Mouse (Mus musculus): Measurements from ENCODE around the gene Nectin2. TPM values are rescaled to one million over a fixed set of nuclear protein-coding genes. Genes with fewer than 3 reads are reported as not detected.
A peak's percentile ranks its signal among the peaks of the same experiment; 100 is the strongest.

Nectin2 gene
- polyA plus RNA-seq, 1 experiment from 2014 or later: 55.3 TPM

DNA sequence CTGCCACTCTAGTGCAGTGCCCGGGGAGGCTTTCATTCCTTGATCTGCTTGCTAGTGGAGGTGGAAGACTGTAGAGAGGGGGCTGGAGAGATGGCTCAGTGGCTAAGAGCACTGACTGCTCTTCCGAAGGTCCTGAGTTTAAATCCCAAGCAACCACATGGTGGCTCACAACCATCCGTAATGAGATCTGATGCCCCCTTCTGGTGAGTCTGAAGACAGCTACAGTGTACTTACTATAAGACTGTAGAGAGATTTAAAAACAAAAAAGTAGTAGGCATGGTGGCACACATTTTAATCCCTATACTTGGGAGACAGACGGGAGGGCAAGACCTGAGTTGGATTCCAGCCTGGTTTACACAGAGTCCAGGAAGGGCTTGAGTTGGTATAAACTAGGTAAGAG is 37.9 kb downstream of the Nectin2 start:
- H3K4me3 ChIP-seq (ENCODE audit: low read depth, low read length): no peak overlapping the region
- no peak overlapping the region for H3K9ac ChIP-seq (ENCODE audit: low read depth, low read length)
- 77% methylated on average over 4 of the region's 4 CpGs for WGBS
- ATAC-seq: no peak
- H3K4me2 ChIP-seq (ENCODE audit: low read length): no peak overlapping the region
- H3K27ac ChIP-seq (ENCODE audit: low read length): no peak overlapping the region
- no peaks in the 10 kb centered on the region for H3K27me3 ChIP-seq (ENCODE audit: control insufficient read depth, insufficient read depth, low read depth, low read length)
- H3K36me3 ChIP-seq (ENCODE audit: control insufficient read depth, insufficient read depth, low read length): peaks cover 32% of the 10 kb centered on the region
- no peaks in the 10 kb centered on the region for H3K9me3 ChIP-seq (replicated peaks; ENCODE audit: control insufficient read depth, low read length, poor library complexity, severe bottlenecking)
- peaks cover 19% of the 10 kb centered on the region for H3K4me1 ChIP-seq (ENCODE audit: control insufficient read depth, insufficient read depth, low read length)

DNA sequence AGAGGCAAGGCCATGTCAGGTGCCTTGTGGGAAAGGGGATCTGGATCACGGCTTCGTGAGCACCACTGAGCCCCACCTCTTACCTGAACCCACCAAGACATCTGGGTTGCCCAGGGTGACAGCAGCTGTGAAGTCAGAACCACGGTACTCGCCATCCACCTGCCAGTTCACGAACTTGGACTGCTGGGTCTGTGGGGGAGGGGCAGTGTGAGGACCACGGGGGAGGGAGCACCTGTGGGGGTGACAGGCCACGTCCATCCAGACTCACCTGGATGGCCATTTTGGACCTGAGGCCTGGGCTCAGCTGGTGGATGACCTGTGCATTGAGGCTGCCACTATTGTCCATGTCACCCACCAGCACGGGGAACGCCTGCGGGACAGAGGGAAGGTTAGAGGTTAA is 39.6 kb downstream of the Nectin2 start:
- Histone ChIP-seq H3K27ac (ENCODE audit: low read length) (no peak overlapping the region), H3K4me1 (ENCODE audit: control insufficient read depth, insufficient read depth, low read length) (peaks cover 13% of the 10 kb centered on the region), H3K4me2 (ENCODE audit: low read length) (no peak overlapping the region), H3K9ac (ENCODE audit: low read depth, low read length) (no peak overlapping the region), H3K4me3 (ENCODE audit: low read depth, low read length) (no peak overlapping the region), H3K36me3 (ENCODE audit: control insufficient read depth, insufficient read depth, low read length) (peaks cover 36% of the 10 kb centered on the region), H3K9me3 (replicated peaks; ENCODE audit: control insufficient read depth, low read length, poor library complexity, severe bottlenecking) (no peaks in the 10 kb centered on the region), H3K27me3 (ENCODE audit: control insufficient read depth, insufficient read depth, low read depth, low read length) (no peaks in the 10 kb centered on the region)
- 95% methylated on average over 10 of the region's 10 CpGs for WGBS
- ATAC-seq: no peak

DNA sequence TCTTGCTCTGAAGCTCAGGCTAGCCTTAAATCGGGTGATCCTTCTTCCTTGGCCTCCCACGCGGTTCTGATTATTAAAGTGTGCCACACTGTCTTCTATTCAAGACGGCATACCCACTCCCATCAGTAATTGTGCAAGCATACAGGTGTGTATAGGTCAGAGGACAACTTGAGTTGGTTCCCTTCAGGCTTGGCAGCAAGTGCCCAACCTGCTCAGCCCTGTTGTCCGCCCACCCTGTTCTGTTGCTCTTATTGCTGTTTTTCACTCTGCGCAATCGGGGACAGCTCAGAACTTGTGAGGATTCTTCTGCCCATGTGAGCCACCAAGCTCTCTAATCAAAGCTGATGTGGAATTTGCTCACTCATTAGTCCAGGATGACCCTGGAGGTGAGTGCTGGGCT is 45.0 kb downstream of the Nectin2 start:
- H3K36me3 ChIP-seq (ENCODE audit: control insufficient read depth, insufficient read depth, low read length): peaks cover 23% of the 10 kb centered on the region
- no peak overlapping the region for H3K4me3 ChIP-seq (ENCODE audit: low read depth, low read length)
- no peak overlapping the region for H3K9ac ChIP-seq (ENCODE audit: low read depth, low read length)
- no peaks in the 10 kb centered on the region for H3K9me3 ChIP-seq (replicated peaks; ENCODE audit: control insufficient read depth, low read length, poor library complexity, severe bottlenecking)
- ATAC-seq: no peak
- no peaks in the 10 kb centered on the region for H3K4me1 ChIP-seq (ENCODE audit: control insufficient read depth, insufficient read depth, low read length)
- H3K4me2 ChIP-seq (ENCODE audit: low read length): no peak overlapping the region
- no peaks in the 10 kb centered on the region for H3K27me3 ChIP-seq (ENCODE audit: control insufficient read depth, insufficient read depth, low read depth, low read length)
- WGBS: 97% methylated on average over 7 of the region's 7 CpGs
- no peak overlapping the region for H3K27ac ChIP-seq (ENCODE audit: low read length)

DNA sequence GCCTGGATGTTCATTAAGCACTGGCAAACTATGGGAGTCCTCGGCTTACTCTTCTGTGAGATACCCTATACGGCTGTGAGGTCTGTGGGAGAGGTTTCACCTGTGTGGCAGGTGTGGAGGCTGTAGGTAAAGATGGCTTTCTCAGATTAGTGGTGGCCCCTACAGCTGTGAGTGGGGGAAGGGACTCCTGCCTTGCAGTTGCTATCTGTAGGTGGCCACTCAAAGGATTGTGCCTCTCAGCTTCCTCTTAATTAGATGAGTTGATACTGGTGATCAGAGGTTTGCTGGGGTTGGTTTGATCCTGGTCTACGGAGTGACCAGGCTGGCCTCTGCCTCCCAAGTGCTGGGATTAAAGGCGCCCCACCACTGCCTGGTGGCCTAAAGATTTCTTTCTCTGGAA is 45.8 kb downstream of the Nectin2 start:
- ATAC-seq: no peak
- no peaks in the 10 kb centered on the region for H3K9me3 ChIP-seq (replicated peaks; ENCODE audit: control insufficient read depth, low read length, poor library complexity, severe bottlenecking)
- peaks cover under 1% of the 10 kb centered on the region; the same call in 1 of the 2 replicates for H3K4me1 ChIP-seq (ENCODE audit: control insufficient read depth, insufficient read depth, low read length)
- H3K36me3 ChIP-seq (ENCODE audit: control insufficient read depth, insufficient read depth, low read length): peaks cover 21% of the 10 kb centered on the region; the same call in 1 of the 2 replicates
- H3K4me3 ChIP-seq (ENCODE audit: low read depth, low read length): no peak overlapping the region
- no peak overlapping the region for H3K9ac ChIP-seq (ENCODE audit: low read depth, low read length)
- no peak overlapping the region for H3K4me2 ChIP-seq (ENCODE audit: low read length)
- no peak overlapping the region for H3K27ac ChIP-seq (ENCODE audit: low read length)
- no peaks in the 10 kb centered on the region for H3K27me3 ChIP-seq (ENCODE audit: control insufficient read depth, insufficient read depth, low read depth, low read length)
- WGBS: 92% methylated on average over 4 of the region's 4 CpGs

DNA sequence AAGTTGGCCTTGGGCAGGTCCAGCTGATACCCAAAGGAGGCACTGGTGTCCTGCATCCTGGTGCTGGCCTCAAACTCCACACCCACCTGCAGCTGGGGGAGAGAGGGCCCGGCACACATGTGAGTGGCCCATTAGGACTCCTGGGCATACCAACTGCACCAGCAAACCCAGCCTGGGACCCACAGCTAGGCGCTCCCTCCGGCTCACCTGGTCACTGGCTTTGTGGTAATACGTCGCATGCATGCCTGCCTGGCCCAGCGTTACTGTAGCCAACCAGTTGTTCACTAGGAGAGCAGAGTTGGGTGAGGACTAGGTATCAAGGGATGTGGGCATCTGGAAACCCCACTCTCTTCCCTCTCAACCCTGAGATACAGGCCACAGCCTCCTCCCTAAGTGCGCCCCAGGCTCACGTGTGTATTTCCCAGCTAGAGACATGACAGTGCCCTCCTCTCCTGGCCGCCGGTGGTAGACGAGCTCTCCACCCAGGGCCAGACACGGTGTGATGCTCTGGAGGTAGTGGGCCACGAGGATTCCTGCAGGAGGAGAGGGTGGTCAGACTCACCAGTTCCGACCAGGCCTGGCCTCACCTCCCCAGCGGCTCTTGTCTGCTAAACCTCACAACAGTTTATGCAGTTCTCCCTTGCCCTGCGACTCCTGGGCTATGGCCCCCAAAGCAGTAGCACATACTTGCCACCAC is 47.3 kb downstream of the Nectin2 start:
- WGBS: 91% methylated on average over 16 of the region's 16 CpGs
- ATAC-seq: no peak
- Histone ChIP-seq H3K36me3 (ENCODE audit: control insufficient read depth, insufficient read depth, low read length) (0 out of 2 replicates have a peak, but pooled peaks cover 9% of the 10 kb centered on the region), H3K4me2 (ENCODE audit: low read length) (no peak overlapping the region), H3K27me3 (ENCODE audit: control insufficient read depth, insufficient read depth, low read depth, low read length) (no peaks in the 10 kb centered on the region), H3K9me3 (replicated peaks; ENCODE audit: control insufficient read depth, low read length, poor library complexity, severe bottlenecking) (no peaks in the 10 kb centered on the region), H3K4me1 (ENCODE audit: control insufficient read depth, insufficient read depth, low read length) (peaks cover 14% of the 10 kb centered on the region; the same call in 1 of the 2 replicates), H3K4me3 (ENCODE audit: low read depth, low read length) (no peak overlapping the region), H3K9ac (ENCODE audit: low read depth, low read length) (no peak overlapping the region), H3K27ac (ENCODE audit: low read length) (no peak overlapping the region)

- H3K4me2 ChIP-seq (ENCODE audit: low read length): no peak overlapping the region
- ATAC-seq: peak; percentile 49
- H3K27ac ChIP-seq (ENCODE audit: low read length): peak overlapping the region; percentile 24; the same call in 1 of the 2 replicates
- peaks cover 16% of the 10 kb centered on the region; the same call in 1 of the 2 replicates for H3K4me1 ChIP-seq (ENCODE audit: control insufficient read depth, insufficient read depth, low read length)
- H3K27me3 ChIP-seq (ENCODE audit: control insufficient read depth, insufficient read depth, low read depth, low read length): no peaks in the 10 kb centered on the region
- peak overlapping the region; percentile 40; the same call in 1 of the 2 replicates for H3K9ac ChIP-seq (ENCODE audit: low read depth, low read length)
- 28% methylated on average over 22 of the region's 22 CpGs for WGBS
- H3K9me3 ChIP-seq (replicated peaks; ENCODE audit: control insufficient read depth, low read length, poor library complexity, severe bottlenecking): no peaks in the 10 kb centered on the region
- peaks cover 4% of the 10 kb centered on the region; the same call in 1 of the 2 replicates for H3K36me3 ChIP-seq (ENCODE audit: control insufficient read depth, insufficient read depth, low read length)
- no peak overlapping the region for H3K4me3 ChIP-seq (ENCODE audit: low read depth, low read length)
These were observed 49.1 kb downstream of the Nectin2 start for GRCm38 (mm10) chr7:19701069-19701761.

DNA sequence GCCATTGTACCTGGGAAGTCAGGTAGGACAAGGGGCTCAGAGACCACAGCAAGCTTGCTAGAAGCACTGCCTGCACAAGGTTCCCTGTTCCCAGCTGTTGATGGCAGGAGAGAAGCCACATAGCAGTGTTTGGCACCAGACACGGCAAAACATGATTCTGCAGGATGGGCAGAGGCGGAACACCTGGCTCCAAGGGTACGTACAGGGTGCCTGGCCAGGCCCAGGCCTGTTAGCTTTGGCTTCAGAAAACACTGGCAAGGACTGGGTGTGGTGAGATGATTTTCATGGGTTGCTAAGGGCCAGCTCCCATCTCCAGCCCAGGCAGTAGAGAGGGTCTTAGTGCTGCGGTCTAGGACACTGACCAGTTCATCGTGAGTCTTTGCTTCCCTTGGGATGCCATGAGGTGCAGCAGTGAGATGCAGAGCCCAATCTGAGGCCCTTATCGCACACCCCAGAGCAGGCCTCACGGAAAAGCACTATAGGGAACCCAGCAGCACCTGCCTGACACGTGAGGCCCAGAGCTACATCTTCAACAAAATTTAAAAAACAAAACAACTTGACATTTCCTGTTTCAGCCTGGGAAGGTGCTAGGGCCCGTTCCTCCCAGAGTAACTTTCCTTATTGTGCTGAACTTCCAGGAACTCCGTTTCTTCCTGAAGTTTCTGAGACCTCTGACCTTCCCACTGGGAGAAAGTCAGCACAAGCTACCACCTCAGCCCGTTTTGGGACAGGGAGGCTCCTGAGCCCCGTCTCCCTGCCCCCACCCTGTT is 49.8 kb downstream of the Nectin2 start:
- H3K27ac ChIP-seq (ENCODE audit: low read length): no peak overlapping the region
- no peak overlapping the region for H3K9ac ChIP-seq (ENCODE audit: low read depth, low read length)
- H3K4me1 ChIP-seq (ENCODE audit: control insufficient read depth, insufficient read depth, low read length): peaks cover 16% of the 10 kb centered on the region; the same call in 1 of the 2 replicates
- peaks cover 3% of the 10 kb centered on the region; the same call in 1 of the 2 replicates for H3K36me3 ChIP-seq (ENCODE audit: control insufficient read depth, insufficient read depth, low read length)
- ATAC-seq: no peak
- no peaks in the 10 kb centered on the region for H3K9me3 ChIP-seq (replicated peaks; ENCODE audit: control insufficient read depth, low read length, poor library complexity, severe bottlenecking)
- no peaks in the 10 kb centered on the region for H3K27me3 ChIP-seq (ENCODE audit: control insufficient read depth, insufficient read depth, low read depth, low read length)
- no peak overlapping the region for H3K4me3 ChIP-seq (ENCODE audit: low read depth, low read length)
- H3K4me2 ChIP-seq (ENCODE audit: low read length): no peak overlapping the region
- 63% methylated on average over 12 of the region's 12 CpGs for WGBS

DNA sequence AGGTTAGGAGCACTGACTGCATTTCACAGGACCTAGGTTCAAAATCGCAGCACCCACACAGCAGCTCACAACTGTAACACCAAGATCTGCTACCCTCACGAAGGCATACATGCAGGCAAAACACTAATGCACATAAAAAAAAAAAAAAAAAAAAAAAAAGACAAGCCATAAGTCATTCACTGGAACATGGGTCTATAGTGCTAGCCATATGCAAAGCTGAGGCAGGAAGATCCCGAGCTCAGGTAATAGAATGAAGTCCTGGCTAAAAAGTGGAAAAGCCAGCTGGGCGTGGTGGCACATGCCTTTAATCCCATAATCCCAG is 50.5 kb downstream of the Nectin2 start:
- Histone ChIP-seq H3K27ac (ENCODE audit: low read length) (no peak overlapping the region), H3K9me3 (replicated peaks; ENCODE audit: control insufficient read depth, low read length, poor library complexity, severe bottlenecking) (no peaks in the 10 kb centered on the region), H3K4me2 (ENCODE audit: low read length) (no peak overlapping the region), H3K4me1 (ENCODE audit: control insufficient read depth, insufficient read depth, low read length) (peaks cover 16% of the 10 kb centered on the region; the same call in 1 of the 2 replicates), H3K27me3 (ENCODE audit: control insufficient read depth, insufficient read depth, low read depth, low read length) (no peaks in the 10 kb centered on the region), H3K36me3 (ENCODE audit: control insufficient read depth, insufficient read depth, low read length) (peaks cover 3% of the 10 kb centered on the region; the same call in 1 of the 2 replicates), H3K9ac (ENCODE audit: low read depth, low read length) (no peak overlapping the region), H3K4me3 (ENCODE audit: low read depth, low read length) (no peak overlapping the region)
- ATAC-seq: no peak
- 76% methylated on average over 4 of the region's 4 CpGs for WGBS
